Mouse (Mus musculus): Measurements from ENCODE around the gene Cacybp. TPM values are rescaled to one million over a fixed set of nuclear protein-coding genes. Genes with fewer than 3 reads are reported as not detected.

Cacybp gene
- polyA plus RNA-seq (2012; rRNA removed) = 53.4 and 54.7 TPM in 2 replicates

GRCm38 (mm10) chr1:160212703-160213669 is at the start of gene Cacybp:
Gene Cacybp, minus strand, starts transcription at chr1:160212875.

DNA sequence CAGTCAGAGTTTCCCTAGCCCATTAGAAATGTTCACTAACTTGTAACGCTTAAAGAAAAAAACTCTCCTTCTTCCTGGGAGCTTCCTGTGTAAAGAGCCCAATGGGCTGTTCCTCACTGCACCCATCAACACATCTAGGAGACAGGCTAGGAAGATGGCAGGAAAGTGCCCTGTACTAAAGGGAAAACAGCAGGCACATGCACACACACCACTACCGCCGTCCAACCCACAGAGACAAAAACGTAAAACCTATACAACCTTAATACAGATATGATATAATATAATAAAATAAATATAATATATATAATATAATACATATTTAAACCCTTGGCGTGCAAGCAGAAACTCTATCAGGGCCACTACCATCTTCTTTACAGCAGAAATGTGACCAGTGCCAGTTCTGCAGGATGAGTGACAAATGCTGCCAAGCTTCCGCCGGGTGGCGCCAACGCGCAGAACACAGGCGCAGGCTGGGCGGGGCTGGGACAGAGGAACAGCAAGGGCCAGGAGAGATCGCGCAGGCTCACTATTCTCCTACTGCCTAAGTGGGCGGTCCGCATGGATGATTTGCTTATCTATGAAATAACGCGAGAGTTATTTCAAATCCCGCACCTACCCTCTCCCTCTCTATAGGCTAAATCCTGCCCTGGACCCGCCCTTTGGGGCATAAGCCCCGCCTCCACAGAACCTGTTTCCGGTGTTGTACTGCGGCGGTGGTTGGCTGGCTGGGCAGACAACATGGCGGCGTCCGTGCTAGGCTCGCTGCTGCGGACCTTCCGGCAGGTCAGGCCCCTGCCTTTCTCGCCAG is 17.9 kb downstream of the Cacybp start, which contains the start of gene Mrps14:
Gene Mrps14, plus strand, starts transcription at position 687 of the 808 bp plus-strand sequence.

DNA sequence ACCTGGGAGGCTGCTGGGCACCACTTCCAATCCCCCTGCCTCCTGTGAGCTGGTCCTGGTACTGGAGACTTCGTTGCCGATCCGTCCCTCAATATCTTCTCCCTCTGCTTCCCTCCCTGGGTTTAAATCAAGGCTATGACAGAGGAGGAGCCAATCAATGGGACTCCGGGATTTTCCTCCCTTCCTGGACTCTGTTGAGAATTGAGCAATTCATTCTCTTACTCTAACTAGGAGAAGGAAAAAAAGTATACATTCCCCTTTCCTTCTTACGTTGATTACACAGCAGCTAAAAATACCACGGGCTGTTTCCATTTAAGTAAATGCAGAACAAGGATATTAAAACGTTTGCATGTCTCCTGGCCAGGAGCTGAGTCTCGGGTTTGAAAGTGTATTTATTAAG is 59.2 kb downstream of the Cacybp start, which contains the start of gene Tnn:
Gene Tnn, minus strand, starts transcription at position 101 of the 400 bp plus-strand sequence.

Other genes with a start within 250 kb of the Cacybp start
- gene 4930523C07Rik, start 168.5 kb downstream of the Cacybp start, polyA plus RNA-seq (2012; rRNA removed) = 7.3 and 7.5 TPM in 2 replicates
- gene Tnn, start 59.3 kb downstream of the Cacybp start, polyA plus RNA-seq (2012; rRNA removed) = 0.05 TPM in 1 of 2 replicates, not detected in the other
- gene Mrps14, start 17.7 kb downstream of the Cacybp start, polyA plus RNA-seq (2012; rRNA removed) = 34.2 and 36.7 TPM in 2 replicates